Mouse (Mus musculus) MEL (cell line): ENCODE results near the gene Sqor. TPM values are rescaled to one million over a fixed set of nuclear protein-coding genes. Genes with fewer than 3 reads are reported as not detected.

Experiments
- DNase-seq: peaks from one replicate; pipeline ENCODE4 v3.0.0; 2011; ENCODE audit warnings: low read depth, low spot score
- H3K27ac ChIP-seq: 2 replicates; pipeline ENCODE4 v1.5.1; 2012; ENCODE audit warnings: low read depth, mild to moderate bottlenecking, control low read depth, low read length, moderate library complexity; ENCODE audit not compliant: control insufficient read depth
- H3K27me3 ChIP-seq, 2 experiments: fragments of 150-350 bp in 1 of 2; sonication (generic) in 1 of 2; 2 replicates each; pipeline ENCODE4 v1.6.1; 2012; ENCODE audit warnings: low read length in 2 of 2, mild to moderate bottlenecking in 2 of 2, improper control_type of control experiment in 1 of 2, moderate library complexity in 1 of 2; ENCODE audit not compliant: insufficient read depth in 2 of 2, control insufficient read depth in 1 of 2
- H3K36me3 ChIP-seq, 2 experiments: 2 replicates each; pipeline ENCODE4 v1.6.1; 2012 to 2014; ENCODE audit warnings: low read length in 2 of 2, improper control_type of control experiment in 1 of 2, inconsistent platforms in 1 of 2, mild to moderate bottlenecking in 1 of 2; ENCODE audit not compliant: insufficient read depth in 2 of 2, control insufficient read depth in 1 of 2
- H3K4me1 ChIP-seq, 2 experiments: fragments of 150-350 bp in 1 of 2; sonication (generic) in 1 of 2; 2 replicates each; pipeline ENCODE4 v1.6.1; 2012; ENCODE audit warnings: low read length in 2 of 2, improper control_type of control experiment in 1 of 2, mild to moderate bottlenecking in 1 of 2; ENCODE audit not compliant: insufficient read depth in 2 of 2, control insufficient read depth in 1 of 2
- H3K4me3 ChIP-seq, 2 experiments: fragments of 150-350 bp in 1 of 2; sonication (generic) in 1 of 2; 2 replicates each; pipeline ENCODE4 v1.5.1; 2012; ENCODE audit warnings: low read depth in 2 of 2, low read length in 2 of 2, mild to moderate bottlenecking in 2 of 2, moderate library complexity in 2 of 2, control low read depth in 1 of 2, improper control_type of control experiment in 1 of 2; ENCODE audit not compliant: control insufficient read depth in 1 of 2, insufficient read depth in 1 of 2
- H3K79me2 ChIP-seq: 2 replicates; pipeline ENCODE4 v1.6.1; 2012; ENCODE audit warnings: mild to moderate bottlenecking, low read length, moderate library complexity; ENCODE audit not compliant: control insufficient read depth, poor library complexity, insufficient read depth
- H3K9ac ChIP-seq: 2 replicates; pipeline ENCODE4 v1.6.1; 2012; ENCODE audit warnings: low read depth, mild to moderate bottlenecking, control low read depth, low read length, moderate library complexity; ENCODE audit not compliant: control insufficient read depth, poor library complexity, severe bottlenecking
- H3K9me3 ChIP-seq: fragments of 150-350 bp; sonication (generic); replicated peaks from 2 replicates; pipeline ENCODE4 v1.6.1; 2012; ENCODE audit warnings: mild to moderate bottlenecking, low read length, improper control_type of control experiment, moderate library complexity; ENCODE audit not compliant: insufficient read depth
- BHLHE40 ChIP-seq: IDR thresholded peaks from 2 replicates; pipeline ENCODE4 v1.6.1; 2012; ENCODE audit warnings: low read depth, mild to moderate bottlenecking, inconsistent platforms, low read length, improper control_type of control experiment, borderline replicate concordance
- CTCF ChIP-seq, 3 experiments: IDR thresholded peaks in 2 of 3; conservative IDR thresholded peaks in 1 of 3; 2 replicates each; pipeline ENCODE4 v1.5.1; 2011 to 2012; ENCODE audit warnings: low read length in 3 of 3, low read depth in 2 of 3, mild to moderate bottlenecking in 2 of 3, improper control_type of control experiment in 1 of 3, inconsistent platforms in 1 of 3, mixed read lengths in 1 of 3, moderate library complexity in 1 of 3; ENCODE audit not compliant: control insufficient read depth in 1 of 3, insufficient read depth in 1 of 3, poor library complexity in 1 of 3, severe bottlenecking in 1 of 3
- ELF1 ChIP-seq: IDR thresholded peaks from 2 replicates; pipeline ENCODE4 v1.6.1; 2014; ENCODE audit warnings: low read depth, mild to moderate bottlenecking, inconsistent platforms, low read length, improper control_type of control experiment, moderate library complexity
- EP300 ChIP-seq, 2 experiments: IDR thresholded peaks; 2 replicates each; pipeline ENCODE4 v1.6.1; 2011; ENCODE audit warnings: improper control_type of control experiment in 2 of 2, low read length in 2 of 2, low read depth in 1 of 2, mild to moderate bottlenecking in 1 of 2
- ETS1 ChIP-seq: IDR thresholded peaks from 2 replicates; pipeline ENCODE4 v1.6.1; 2012; ENCODE audit warnings: low read depth, mild to moderate bottlenecking, inconsistent platforms, low read length, improper control_type of control experiment, moderate library complexity
- GATA1 ChIP-seq: IDR thresholded peaks from 2 replicates; pipeline ENCODE4 v1.6.1; 2011; ENCODE audit warnings: low read depth, low read length, improper control_type of control experiment
- JUND ChIP-seq: IDR thresholded peaks from 2 replicates; pipeline ENCODE4 v1.6.1; 2011; ENCODE audit warnings: low read depth, mild to moderate bottlenecking, improper control_type of control experiment, low read length
- KAT2A ChIP-seq: conservative IDR thresholded peaks from 2 replicates; pipeline ENCODE4 v1.6.1; 2012; ENCODE audit warnings: low read depth, low read length, improper control_type of control experiment, inconsistent platforms
- MAFK ChIP-seq: IDR thresholded peaks from 2 replicates; pipeline ENCODE4 v1.6.1; 2011; ENCODE audit warnings: low read depth, mild to moderate bottlenecking, low read length, improper control_type of control experiment, borderline replicate concordance
- MEF2A ChIP-seq: IDR thresholded peaks from 2 replicates; pipeline ENCODE4 v1.6.1; 2014; ENCODE audit warnings: low read depth, mild to moderate bottlenecking, inconsistent platforms, low read length, improper control_type of control experiment; ENCODE audit not compliant: poor library complexity, insufficient replicate concordance, severe bottlenecking; ENCODE audit errors: extremely low read depth
- MYB ChIP-seq: IDR thresholded peaks from 2 replicates; pipeline ENCODE4 v1.6.1; 2011; ENCODE audit warnings: mild to moderate bottlenecking, low read depth, low read length, improper control_type of control experiment
- MYC ChIP-seq: IDR thresholded peaks from 2 replicates; pipeline ENCODE4 v1.6.1; 2011; ENCODE audit warnings: low read depth, mild to moderate bottlenecking, low read length, improper control_type of control experiment, moderate library complexity
- NRF1 ChIP-seq: IDR thresholded peaks from 2 replicates; pipeline ENCODE4 v1.6.1; 2014; ENCODE audit warnings: low read depth, mild to moderate bottlenecking, inconsistent platforms, low read length, improper control_type of control experiment, moderate library complexity; ENCODE audit not compliant: poor library complexity, insufficient read depth, severe bottlenecking
- POLR2AphosphoS2 ChIP-seq: IDR thresholded peaks from 2 replicates; pipeline ENCODE4 v1.6.1; 2011; ENCODE audit warnings: low read length, improper control_type of control experiment
- RCOR1 ChIP-seq: IDR thresholded peaks from 2 replicates; pipeline ENCODE4 v1.6.1; 2012; ENCODE audit warnings: low read depth, mild to moderate bottlenecking, inconsistent platforms, low read length, improper control_type of control experiment
- TAL1 ChIP-seq: IDR thresholded peaks from 2 replicates; pipeline ENCODE4 v1.6.1; 2012; ENCODE audit warnings: mild to moderate bottlenecking, inconsistent platforms, low read length, moderate library complexity, mixed read lengths
- TBP ChIP-seq: IDR thresholded peaks from 2 replicates; pipeline ENCODE4 v1.8.0; 2011; ENCODE audit warnings: low read depth, low read length, improper control_type of control experiment
- TCF12 ChIP-seq: IDR thresholded peaks from 2 replicates; pipeline ENCODE4 v1.6.1; 2014; ENCODE audit warnings: low read depth, mild to moderate bottlenecking, inconsistent platforms, low read length, improper control_type of control experiment, moderate library complexity
- UBTF ChIP-seq: IDR thresholded peaks from 2 replicates; pipeline ENCODE4 v1.6.1; 2012; ENCODE audit warnings: low read depth, mild to moderate bottlenecking, inconsistent platforms, low read length, improper control_type of control experiment, moderate library complexity, borderline replicate concordance; ENCODE audit not compliant: insufficient read depth
- USF1 ChIP-seq: IDR thresholded peaks from 2 replicates; pipeline ENCODE4 v1.6.1; 2014; ENCODE audit warnings: low read depth, mild to moderate bottlenecking, inconsistent platforms, low read length, improper control_type of control experiment, moderate library complexity
- USF2 ChIP-seq, 2 experiments: IDR thresholded peaks; 2 replicates each; pipeline ENCODE4 v1.6.1; 2011 to 2012; ENCODE audit warnings: improper control_type of control experiment in 2 of 2, low read length in 2 of 2, borderline replicate concordance in 1 of 2, inconsistent platforms in 1 of 2, low read depth in 1 of 2, mild to moderate bottlenecking in 1 of 2; ENCODE audit not compliant: insufficient read depth in 1 of 2
- polyA plus RNA-seq, 2 experiments: library from polyadenylated mRNA; stranded (reverse) in 1 of 2; unstranded in 1 of 2; fragments of >175 nt in 1 of 2; fragments of >200 nt in 1 of 2; gene quantifications; 2 replicates each; pipeline versions ENCODE4 v1.2.1 to v1.2.4; 2012; ENCODE audit warnings: low replicate concordance in 2 of 2, low read depth in 1 of 2; ENCODE audit not compliant: insufficient read length in 2 of 2, insufficient read depth in 1 of 2, missing spikeins in 1 of 2
- total RNA-seq: library from RNA; depleted of rRNA; stranded (reverse); fragments of 300-350 nt; gene quantifications from 2 replicates; pipeline ENCODE4 v1.2.3, GENCODE M21; 2012

Sqor gene
- total and polyA plus RNA-seq, 3 experiments, result 2.2 to 3.3 TPM; not detected in 1

DNA sequence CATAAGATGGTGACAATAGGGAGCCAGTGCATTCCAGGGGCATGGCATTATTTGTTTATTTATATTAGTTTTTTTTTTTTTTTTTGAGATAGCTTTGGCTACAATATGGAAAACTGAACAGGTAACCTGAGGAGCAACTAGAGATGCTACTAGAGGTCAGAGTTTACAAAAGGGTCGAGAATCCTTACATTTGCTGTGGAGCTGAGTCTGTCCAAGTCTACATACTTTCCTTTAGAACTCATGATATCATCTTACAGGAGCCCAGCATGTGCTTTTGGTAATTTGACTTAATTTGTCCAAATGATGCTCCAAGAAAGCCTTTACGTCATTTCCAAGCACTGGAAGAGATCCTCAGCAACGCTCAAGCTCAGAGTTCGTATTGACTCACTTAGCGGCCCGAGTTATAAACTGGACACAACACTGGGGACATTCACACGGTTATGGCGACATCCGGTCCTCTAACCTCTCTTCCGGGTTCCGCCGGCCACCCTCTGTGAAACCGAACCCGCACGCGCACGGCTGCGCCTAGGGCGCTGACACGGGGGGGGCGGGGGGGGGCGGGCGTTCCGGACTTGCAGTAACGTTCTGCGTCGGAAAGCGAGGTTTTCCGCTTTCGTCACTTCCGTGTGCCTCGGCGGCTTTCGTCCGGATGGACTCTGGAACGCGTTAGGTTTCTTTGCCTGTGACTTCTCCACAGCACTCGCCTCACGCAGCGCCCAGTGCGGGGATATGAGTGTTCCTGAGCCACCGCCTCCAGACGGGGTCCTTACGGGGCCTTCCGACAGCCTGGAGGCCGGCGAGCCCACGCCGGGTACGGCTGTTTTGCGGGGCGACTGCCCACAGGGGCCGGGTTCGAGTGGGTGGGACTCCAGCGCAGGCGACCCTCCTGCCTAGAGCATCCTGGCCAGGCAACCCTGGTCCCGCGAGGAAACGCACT, 26.9 kb upstream of the Sqor start, which contains the start of gene Bloc1s6 (continued):
- TF ChIP-seq ELF1, result peak; percentile 91

GRCm38 (mm10) chr2:122739023-122739422, 26.0 kb upstream of the Sqor start:
- Histone ChIP-seq H3K9ac (peak overlapping the region; percentile 79), H3K36me3 (peaks cover 0 to 4% of the 10 kb centered on the region in 2 experiments; a peak in 2 of 4 replicates), H3K4me1 (peaks cover 0 to 4% of the 10 kb centered on the region in 2 experiments; a peak in 1 of 4 replicates), H3K27me3 (peaks cover 0 to 2% of the 10 kb centered on the region in 2 experiments; a peak in 2 of 4 replicates), H3K9me3 (no peaks in the 10 kb centered on the region), H3K27ac (peak overlapping the region; percentile 5; the same call in 1 of the 2 replicates), H3K4me3 (peak overlapping the region; percentile 57 to 92), H3K79me2 (peaks cover 7% of the 10 kb centered on the region)
- no peak for TF ChIP-seq USF1
- TF ChIP-seq CTCF (IDR thresholded peaks at IDR 0.05 in 2 of 3, conservative IDR thresholded peaks at IDR 0.05 in 1 of 3; ENCODE audit: control insufficient read depth in 1 of 3, insufficient read depth in 1 of 3, low read depth in 2 of 3, low read length in 3 of 3, poor library complexity in 1 of 3, severe bottlenecking in 1 of 3), result peak in 1 of 3 experiments; percentile 5; a peak in 1 of 6 replicates
- peak; percentile 48 for DNase-seq

GRCm38 (mm10) chr2:122746461-122746860, 18.6 kb upstream of the Sqor start:
- Histone ChIP-seq H3K27ac (no peak overlapping the region), H3K36me3 (peaks cover 0 to 2% of the 10 kb centered on the region in 2 experiments; a peak in 1 of 4 replicates), H3K4me3 (no peak overlapping the region), H3K4me1 (no peaks in the 10 kb centered on the region), H3K27me3 (no peaks in the 10 kb centered on the region), H3K9ac (no peak overlapping the region), H3K9me3 (no peaks in the 10 kb centered on the region), H3K79me2 (no peaks in the 10 kb centered on the region)
- no peak for DNase-seq
- TF ChIP-seq BHLHE40, result no peak
- TF ChIP-seq TBP, result no peak
- TF ChIP-seq USF2 (IDR thresholded peaks at IDR 0.05; ENCODE audit: borderline replicate concordance in 1 of 2, insufficient read depth in 1 of 2, low read depth in 1 of 2, low read length in 2 of 2), result no peak
- no peak for TF ChIP-seq USF1
- no peak for TF ChIP-seq TAL1
- no peak for TF ChIP-seq POLR2AphosphoS2
- TF ChIP-seq CTCF (IDR thresholded peaks at IDR 0.05 in 2 of 3, conservative IDR thresholded peaks at IDR 0.05 in 1 of 3; ENCODE audit: control insufficient read depth in 1 of 3, insufficient read depth in 1 of 3, low read depth in 2 of 3, low read length in 3 of 3, poor library complexity in 1 of 3, severe bottlenecking in 1 of 3), result no peak
- no peak for TF ChIP-seq JUND
- TF ChIP-seq UBTF, result no peak
- TF ChIP-seq TCF12, result no peak
- no peak for TF ChIP-seq ETS1
- no peak for TF ChIP-seq EP300 (IDR thresholded peaks at IDR 0.05; ENCODE audit: low read depth in 1 of 2, low read length in 2 of 2)
- no peak for TF ChIP-seq KAT2A
- TF ChIP-seq MAFK, result no peak
- TF ChIP-seq NRF1, result no peak
- TF ChIP-seq MEF2A, result no peak
- no peak for TF ChIP-seq MYC
- TF ChIP-seq GATA1, result no peak
- no peak for TF ChIP-seq MYB
- TF ChIP-seq RCOR1, result no peak
